Mouse (Mus musculus) G1E (cell line): ENCODE measurements at regions not wholly inside any gene's neighbourhood (a gene's known extent, or its start where the extent isn't known, plus 50 kb on each side); places are given as distances from the start of the nearest gene placed in this dataset.

Source experiments
- ATAC-seq: 2 replicates; pipeline ENCODE4 v1.8.0; 2016; ENCODE audit warnings: mild to moderate bottlenecking; ENCODE audit not compliant: insufficient number of reproducible peaks, poor library complexity, low FRiP score, severe bottlenecking; ENCODE audit errors: extremely low read depth
- DNase-seq: peaks from one replicate; pipeline ENCODE4 v3.0.0; 2012; ENCODE audit warnings: low spot score
- H3K27me3 ChIP-seq: 2 replicates; pipeline ENCODE4 v1.6.1; 2012; ENCODE audit warnings: mild to moderate bottlenecking, low read length, inconsistent platforms; ENCODE audit not compliant: insufficient read depth
- H3K36me3 ChIP-seq: replicated peaks from 2 replicates; pipeline ENCODE3; 2012; ENCODE audit warnings: mild to moderate bottlenecking, inconsistent platforms
- H3K4me1 ChIP-seq: 2 replicates; pipeline ENCODE4 v1.6.1; 2012; ENCODE audit warnings: low read depth, low read length, inconsistent platforms, mixed read lengths; ENCODE audit not compliant: insufficient read depth
- H3K4me3 ChIP-seq: 2 replicates; pipeline ENCODE4 v1.5.1; 2012; ENCODE audit warnings: low read depth, mild to moderate bottlenecking, inconsistent platforms, low read length, moderate library complexity, mixed read lengths
- H3K9me3 ChIP-seq: replicated peaks from 2 replicates; pipeline ENCODE4 v1.6.1; 2012; ENCODE audit warnings: inconsistent platforms
- CTCF ChIP-seq: IDR thresholded peaks from 2 replicates; pipeline ENCODE4 v1.5.1; 2012; ENCODE audit warnings: low read depth, low read length, inconsistent platforms, mixed read lengths
- GATA1 ChIP-seq: IDR thresholded peaks from 2 replicates; pipeline ENCODE4 v1.6.1; 2012; ENCODE audit warnings: borderline replicate concordance, low read length, inconsistent platforms, mixed read lengths
- GATA2 ChIP-seq: IDR thresholded peaks from 2 replicates; pipeline ENCODE4 v1.6.1; 2012; ENCODE audit warnings: low read depth, low read length, inconsistent platforms, borderline replicate concordance
- POLR2AphosphoS5 ChIP-seq: IDR thresholded peaks from 2 replicates; pipeline ENCODE4 v1.6.1; 2012; ENCODE audit warnings: low read depth, low read length, inconsistent platforms; ENCODE audit not compliant: insufficient replicate concordance
- TAL1 ChIP-seq: conservative IDR thresholded peaks from 2 replicates; pipeline ENCODE4 v1.6.1; 2012; ENCODE audit warnings: low read depth, low read length, inconsistent platforms, mixed read lengths

- DNase-seq, result no peak
- Histone ChIP-seq H3K9me3 (no peaks in the 10 kb centered on the region), H3K4me1 (no peaks in the 10 kb centered on the region), H3K36me3 (no peaks in the 10 kb centered on the region), H3K4me3 (no peak overlapping the region), H3K27me3 (no peaks in the 10 kb centered on the region)
- TF ChIP-seq CTCF (no peak), GATA1 (no peak), POLR2AphosphoS5 (no peak), GATA2 (no peak), TAL1 (no peak)
- ATAC-seq, result no peak
Observed at GRCm38 (mm10) chr7:82119866-82120265, 53.8 kb upstream of the Sh3gl3 start.

- DNase-seq (peak; percentile 18), ATAC-seq (no peak)
- H3K4me3 ChIP-seq, result no peak overlapping the region
- no peaks in the 10 kb centered on the region for H3K4me1 ChIP-seq
- H3K27me3 ChIP-seq, result no peaks in the 10 kb centered on the region
- TF ChIP-seq GATA1 (no peak), POLR2AphosphoS5 (no peak), TAL1 (no peak), CTCF (peak; percentile 68), GATA2 (no peak)
- no peaks in the 10 kb centered on the region for H3K9me3 ChIP-seq
- no peaks in the 10 kb centered on the region for H3K36me3 ChIP-seq
Observed at GRCm38 (mm10) chr7:82121746-82122145, 51.9 kb upstream of the Sh3gl3 start.
